Mouse (Mus musculus): Measurements from ENCODE around the gene Snapc2. TPM values are rescaled to one million over a fixed set of nuclear protein-coding genes. Genes with fewer than 3 reads are reported as not detected.

Gene Snapc2
- polyA plus RNA-seq, 1 experiment from 2014 or later, result 45.0 TPM

DNA sequence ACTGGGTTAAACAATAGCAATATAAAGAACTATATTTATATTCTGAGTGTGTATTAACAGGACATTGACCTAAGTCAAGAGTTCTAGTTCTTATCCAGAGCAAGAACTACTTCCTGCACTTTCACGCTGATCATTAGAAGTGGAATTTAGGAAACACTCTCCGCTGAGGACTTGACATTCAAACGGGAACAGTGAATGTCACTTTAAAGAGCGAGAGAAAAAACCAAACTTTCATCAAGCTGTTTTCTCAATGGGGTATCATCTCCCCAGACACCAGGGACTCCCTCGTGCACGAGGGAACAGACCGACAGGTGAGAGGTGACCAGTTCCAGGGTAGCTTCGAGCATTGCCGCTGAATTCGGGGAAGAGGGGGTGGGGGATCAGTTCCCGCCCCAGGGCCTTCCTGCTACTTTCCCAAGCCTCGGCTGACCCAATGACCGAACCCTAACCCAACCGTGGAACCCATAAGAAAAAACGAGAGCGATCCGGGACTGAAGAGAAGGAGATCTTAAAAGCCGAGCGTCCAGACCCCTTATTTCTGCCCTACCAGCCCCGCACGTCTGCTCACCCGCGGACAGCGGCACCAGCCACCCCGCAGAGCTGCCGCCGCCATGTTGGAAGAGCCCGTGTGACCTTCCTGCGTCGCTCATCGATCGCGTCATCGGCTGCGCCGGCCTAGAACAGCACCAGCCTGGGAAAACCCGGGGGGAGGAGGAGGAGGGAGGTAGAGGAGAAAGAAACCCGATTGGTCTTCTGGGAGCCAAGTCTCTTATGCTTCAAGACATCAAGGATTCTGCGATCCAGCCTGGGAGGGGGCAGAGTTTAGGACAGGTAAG, 22.6 kb downstream of the Snapc2 start, which contains the start of gene Timm44:
TSS of gene Timm44 (minus strand) at position 639 of the 836 bp plus-strand sequence.
- H3K4me1 ChIP-seq (ENCODE audit: control insufficient read depth, insufficient read depth, low read length), result peaks cover 5% of the 10 kb centered on the region; the same call in 1 of the 2 replicates
- DNase-seq (ENCODE audit: low spot score), result peak; percentile 98
- ATAC-seq (ENCODE audit: low read depth), result peak; percentile 98
- H3K27me3 ChIP-seq (replicated peaks; ENCODE audit: control insufficient read depth, insufficient read depth, low read length), result no peaks in the 10 kb centered on the region
- H3K27ac ChIP-seq (replicated peaks; ENCODE audit: low read depth, low read length), result peak within 1 kb of the TSS; percentile 85
- H3K9ac ChIP-seq (ENCODE audit: low read depth, low read length), result peak within 1 kb of the TSS; percentile 85
- 2% methylated on average over 39 of the region's 39 CpGs for WGBS
- H3K9me3 ChIP-seq (ENCODE audit: control insufficient read depth, low read length), result no peaks in the 10 kb centered on the region
- H3K36me3 ChIP-seq (ENCODE audit: control insufficient read depth, insufficient read depth, low read length), result peaks cover 27% of the 10 kb centered on the region
- H3K4me2 ChIP-seq (ENCODE audit: low read depth, low read length), result peak within 1 kb of the TSS; percentile 76
- peak within 1 kb of the TSS; percentile 79 for H3K4me3 ChIP-seq (ENCODE audit: low read depth, low read length)

DNA sequence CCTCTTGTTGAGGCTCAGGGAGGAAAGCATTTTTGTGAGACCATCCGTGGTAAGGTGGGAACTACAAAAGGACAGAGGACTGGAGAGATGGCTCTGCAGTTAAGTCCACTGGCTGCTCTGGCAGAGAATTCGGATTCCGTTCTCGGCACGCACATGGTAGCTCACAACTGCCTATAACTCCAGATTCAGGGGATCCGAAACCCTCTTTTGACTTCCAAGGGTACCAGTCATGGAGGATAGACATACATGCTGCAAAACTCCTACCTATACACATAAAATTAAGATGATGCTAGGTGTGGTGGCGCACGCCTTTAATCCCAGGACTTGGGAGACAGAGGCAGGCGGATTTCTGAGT, 23.2 kb downstream of the Snapc2 start:
- Histone ChIP-seq H3K36me3 (ENCODE audit: control insufficient read depth, insufficient read depth, low read length) (peaks cover 22% of the 10 kb centered on the region), H3K4me1 (ENCODE audit: control insufficient read depth, insufficient read depth, low read length) (peaks cover 5% of the 10 kb centered on the region; the same call in 1 of the 2 replicates), H3K9ac (ENCODE audit: low read depth, low read length) (peak overlapping the region; percentile 85), H3K4me2 (ENCODE audit: low read depth, low read length) (peak overlapping the region; percentile 76), H3K4me3 (ENCODE audit: low read depth, low read length) (peak overlapping the region; percentile 79), H3K27ac (replicated peaks; ENCODE audit: low read depth, low read length) (peak overlapping the region; percentile 85), H3K27me3 (replicated peaks; ENCODE audit: control insufficient read depth, insufficient read depth, low read length) (no peaks in the 10 kb centered on the region), H3K9me3 (ENCODE audit: control insufficient read depth, low read length) (no peaks in the 10 kb centered on the region)
- ATAC-seq (ENCODE audit: low read depth) (no peak; the same call in 1 of the 2 replicates), DNase-seq (ENCODE audit: low spot score) (no peak)
- WGBS, result 27% methylated on average over 9 of the region's 9 CpGs

GRCm38 (mm10) chr8:4292738-4293137, 39.9 kb downstream of the Snapc2 start:
- H3K9ac ChIP-seq (ENCODE audit: low read depth, low read length), result no peak overlapping the region
- H3K27me3 ChIP-seq (replicated peaks; ENCODE audit: control insufficient read depth, insufficient read depth, low read length), result no peaks in the 10 kb centered on the region
- no peak overlapping the region for H3K27ac ChIP-seq (replicated peaks; ENCODE audit: low read depth, low read length)
- no peak overlapping the region for H3K4me3 ChIP-seq (ENCODE audit: low read depth, low read length)
- ATAC-seq (ENCODE audit: low read depth) (no peak), DNase-seq (ENCODE audit: low spot score) (no peak)
- no peaks in the 10 kb centered on the region for H3K9me3 ChIP-seq (ENCODE audit: control insufficient read depth, low read length)
- H3K4me1 ChIP-seq (ENCODE audit: control insufficient read depth, insufficient read depth, low read length), result no peaks in the 10 kb centered on the region
- H3K36me3 ChIP-seq (ENCODE audit: control insufficient read depth, insufficient read depth, low read length), result peaks cover 93% of the 10 kb centered on the region
- no peak overlapping the region for H3K4me2 ChIP-seq (ENCODE audit: low read depth, low read length)
- WGBS, result 89% methylated on average over 5 of the region's 5 CpGs

DNA sequence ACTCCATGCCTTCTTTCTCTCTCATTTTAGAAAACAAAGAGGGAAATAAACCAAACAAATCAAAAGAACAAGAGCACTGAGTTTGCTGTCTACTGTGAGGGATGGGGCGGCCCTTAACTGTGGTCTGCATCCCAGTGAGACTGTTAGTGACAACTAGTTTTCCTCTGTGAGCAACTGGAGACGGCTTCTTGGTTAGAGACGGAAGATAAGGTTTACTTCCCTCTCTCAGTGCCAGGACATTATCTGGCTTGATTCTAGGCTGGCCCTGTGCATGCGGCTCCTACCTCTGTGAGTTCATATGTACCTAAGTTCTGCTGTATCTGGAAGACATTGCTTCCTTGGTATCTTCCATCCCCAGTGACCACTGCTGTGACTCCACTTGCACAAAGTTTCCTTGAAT, 44.9 kb downstream of the Snapc2 start:
- Histone ChIP-seq H3K27me3 (replicated peaks; ENCODE audit: control insufficient read depth, insufficient read depth, low read length) (no peaks in the 10 kb centered on the region), H3K4me3 (ENCODE audit: low read depth, low read length) (no peak overlapping the region), H3K4me1 (ENCODE audit: control insufficient read depth, insufficient read depth, low read length) (no peaks in the 10 kb centered on the region), H3K9me3 (ENCODE audit: control insufficient read depth, low read length) (no peaks in the 10 kb centered on the region), H3K9ac (ENCODE audit: low read depth, low read length) (no peak overlapping the region), H3K36me3 (ENCODE audit: control insufficient read depth, insufficient read depth, low read length) (peaks cover 95% of the 10 kb centered on the region), H3K4me2 (ENCODE audit: low read depth, low read length) (no peak overlapping the region), H3K27ac (replicated peaks; ENCODE audit: low read depth, low read length) (no peak overlapping the region)
- 95% methylated on average over 4 of the region's 4 CpGs for WGBS
- no peak for ATAC-seq (ENCODE audit: low read depth)
- no peak for DNase-seq (ENCODE audit: low spot score)

DNA sequence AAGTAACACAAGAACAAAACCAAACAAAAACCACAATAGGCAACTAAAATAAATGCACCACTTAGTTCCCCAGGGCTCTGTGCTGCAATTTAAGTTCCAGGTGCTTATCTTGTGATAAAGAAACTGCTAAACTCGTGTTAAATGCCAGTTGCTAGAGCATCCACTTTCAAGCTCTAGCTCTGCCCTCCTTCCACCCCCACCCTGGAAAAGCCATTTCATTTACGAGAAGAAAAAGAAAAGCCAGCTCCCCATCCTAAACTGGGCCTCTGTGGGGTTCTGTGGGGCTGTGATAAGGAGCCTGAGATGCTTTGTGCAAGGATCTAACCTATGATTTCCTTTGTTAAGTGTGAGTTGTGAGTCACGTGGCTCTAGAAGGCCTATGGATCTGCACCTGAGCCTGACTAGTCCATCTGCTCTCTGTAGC, 51.3 kb downstream of the Snapc2 start:
- Histone ChIP-seq H3K27me3 (replicated peaks; ENCODE audit: control insufficient read depth, insufficient read depth, low read length) (no peaks in the 10 kb centered on the region), H3K4me2 (ENCODE audit: low read depth, low read length) (no peak overlapping the region), H3K4me1 (ENCODE audit: control insufficient read depth, insufficient read depth, low read length) (no peaks in the 10 kb centered on the region), H3K9me3 (ENCODE audit: control insufficient read depth, low read length) (no peaks in the 10 kb centered on the region), H3K4me3 (ENCODE audit: low read depth, low read length) (no peak overlapping the region), H3K27ac (replicated peaks; ENCODE audit: low read depth, low read length) (no peak overlapping the region), H3K9ac (ENCODE audit: low read depth, low read length) (no peak overlapping the region), H3K36me3 (ENCODE audit: control insufficient read depth, insufficient read depth, low read length) (peaks cover 98% of the 10 kb centered on the region)
- no peak for DNase-seq (ENCODE audit: low spot score)
- 92% methylated on average over 3 of the region's 3 CpGs for WGBS
- no peak for ATAC-seq (ENCODE audit: low read depth)

Other genes with a start within 250 kb of the Snapc2 start
- gene Cd209f, start 147.2 kb upstream of the Snapc2 start, polyA plus RNA-seq (2014; fragmentation: Nextera tagmentation; extraction: Ambion mirVana), result 0.19 and 0.21 TPM in 2 replicates
- gene Cd209g, start 119.0 kb upstream of the Snapc2 start, polyA plus RNA-seq (2014; fragmentation: Nextera tagmentation; extraction: Ambion mirVana), result not detected in 2 replicates
- 18.7 and 24.9 TPM in 2 replicates for gene Evi5l, start 86.5 kb upstream of the Snapc2 start, polyA plus RNA-seq (2014; fragmentation: Nextera tagmentation; extraction: Ambion mirVana)
- 2.3 and 2.7 TPM in 2 replicates for gene Prr36, start 35.6 kb upstream of the Snapc2 start, polyA plus RNA-seq (2014; fragmentation: Nextera tagmentation; extraction: Ambion mirVana)
- gene Lrrc8e, start 26.3 kb upstream of the Snapc2 start, polyA plus RNA-seq (2014; fragmentation: Nextera tagmentation; extraction: Ambion mirVana), result 0.69 and 0.97 TPM in 2 replicates
- 18.1 and 21.4 TPM in 2 replicates for gene Map2k7, start 14.3 kb upstream of the Snapc2 start, polyA plus RNA-seq (2014; fragmentation: Nextera tagmentation; extraction: Ambion mirVana)
- 0.33 and 1.1 TPM in 2 replicates for gene Gm49320, start 14.2 kb upstream of the Snapc2 start, polyA plus RNA-seq (2014; fragmentation: Nextera tagmentation; extraction: Ambion mirVana)
- gene Tgfbr3l, start 4.9 kb upstream of the Snapc2 start, polyA plus RNA-seq (2014; fragmentation: Nextera tagmentation; extraction: Ambion mirVana), result 3.3 and 5.0 TPM in 2 replicates
- 49.3 and 59.1 TPM in 2 replicates for gene Ctxn1, start 6.2 kb downstream of the Snapc2 start, polyA plus RNA-seq (2014; fragmentation: Nextera tagmentation; extraction: Ambion mirVana)
- 65.4 and 71.9 TPM in 2 replicates for gene Timm44, start 22.8 kb downstream of the Snapc2 start, polyA plus RNA-seq (2014; fragmentation: Nextera tagmentation; extraction: Ambion mirVana)
- 10.2 and 11.2 TPM in 2 replicates for gene Ccl25, start 72.1 kb downstream of the Snapc2 start, polyA plus RNA-seq (2014; fragmentation: Nextera tagmentation; extraction: Ambion mirVana)
- gene Elavl1, start 72.3 kb downstream of the Snapc2 start, polyA plus RNA-seq (2014; fragmentation: Nextera tagmentation; extraction: Ambion mirVana), result 217 and 226 TPM in 2 replicates
- gene Cers4, start 239.9 kb downstream of the Snapc2 start, polyA plus RNA-seq (2014; fragmentation: Nextera tagmentation; extraction: Ambion mirVana), result 17.3 and 27.8 TPM in 2 replicates

Data from embryonic facial prominence, embryonic 14.5 days (tissue).